ENCODE assay signal across 27 mouse cellular contexts in the genomic region with DNA sequence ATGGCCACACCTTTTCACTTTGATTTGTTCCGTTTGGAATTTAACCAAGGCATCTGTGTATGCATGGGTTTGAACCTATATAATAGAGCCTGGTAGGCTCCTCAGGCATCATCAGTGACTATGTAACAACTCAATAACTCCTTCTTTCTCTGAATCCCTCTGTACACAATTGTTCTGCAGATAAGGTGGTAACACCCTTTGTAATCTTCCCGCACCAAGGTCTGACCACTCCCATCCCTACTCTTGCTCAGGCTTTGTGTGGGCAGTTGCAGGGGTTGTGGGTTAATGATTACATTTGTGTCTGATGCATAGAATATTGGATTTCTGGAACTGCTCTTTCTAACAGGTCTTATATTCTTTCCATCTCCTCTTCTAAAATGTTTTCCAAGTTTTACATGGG.
DNase-seq lines count a peak whose midpoint lies in the region; ATAC-seq lines count a peak whose summit lies in the region.
"Had no signal": no experiment of that assay in that cellular context is flagged by ENCODE, and none has a peak within 500 bp of the region (broad histone marks: within the 10 kb centered on the region; RNA-seq: fewer than 3 reads in every experiment).

No protein-coding gene starts in this region.

- peak; percentile 90 for ATAC-seq in liver, embryonic 11.5 days (replicated peaks; ENCODE audit: low FRiP score)
- ATAC-seq in intestine, embryonic 14.5 days (replicated peaks; ENCODE audit: low FRiP score, low TSS enrichment, low read depth), result peak; percentile 95
- ATAC-seq in liver, embryonic 15.5 days (ENCODE audit: insufficient read depth), result peak; percentile 44
- ATAC-seq: activated CD4-positive, CD25-positive, alpha-beta regulatory T cell, adult 4 months; CD4-positive, CD25-positive, alpha-beta regulatory T cell, adult 4 months; forebrain, embryonic 14.5 days; midbrain, embryonic 13.5 days; Patski had no signal

- no peak overlapping the region for H3K4me2 ChIP-seq in liver, embryonic 11.5 days
- no peak overlapping the region for H3K4me2 ChIP-seq in intestine, embryonic 14.5 days (ENCODE audit: low read length)
- no peak overlapping the region for H3K4me2 ChIP-seq in liver, embryonic 15.5 days
- H3K4me2 ChIP-seq: embryonic facial prominence, embryonic 15.5 days; heart, embryonic 12.5 days; hindbrain, embryonic 12.5 days; midbrain, embryonic 13.5 days; neural tube, embryonic 12.5 days had no signal

- no peak overlapping the region for H3K9ac ChIP-seq in liver, embryonic 11.5 days (ENCODE audit: low read depth, low read length)
- no peak overlapping the region for H3K9ac ChIP-seq in intestine, embryonic 14.5 days (ENCODE audit: low read length)
- no peak overlapping the region for H3K9ac ChIP-seq in liver, embryonic 15.5 days
- H3K9ac ChIP-seq: embryonic facial prominence, embryonic 15.5 days; heart, embryonic 12.5 days; hindbrain, embryonic 12.5 days; midbrain, embryonic 13.5 days; neural tube, embryonic 12.5 days had no signal

- WGBS in liver, embryonic 11.5 days, result 49% methylated on average over 2 of the region's 2 CpGs
- WGBS in intestine, embryonic 14.5 days, result 69% methylated on average over 2 of the region's 2 CpGs
- 38% methylated on average over 2 of the region's 2 CpGs for WGBS in liver, embryonic 15.5 days (ENCODE audit: insufficient replicate concordance)

- H3K4me1 ChIP-seq in liver, embryonic 11.5 days (replicated peaks; ENCODE audit: control insufficient read depth, insufficient read depth, low read length), result no peaks in the 10 kb centered on the region
- no peaks in the 10 kb centered on the region for H3K4me1 ChIP-seq in intestine, embryonic 14.5 days (replicated peaks; ENCODE audit: control insufficient read depth, insufficient read depth, low read length)
- H3K4me1 ChIP-seq in liver, embryonic 15.5 days (replicated peaks), result no peaks in the 10 kb centered on the region
- H3K4me1 ChIP-seq: embryonic facial prominence, embryonic 15.5 days; heart, embryonic 12.5 days; hindbrain, embryonic 12.5 days; megakaryocyte, embryonic 14.5 days; midbrain, embryonic 13.5 days; neural tube, embryonic 12.5 days had no signal

- no peak overlapping the region for H3K27ac ChIP-seq in liver, embryonic 11.5 days (ENCODE audit: low read depth, low read length)
- H3K27ac ChIP-seq in intestine, embryonic 14.5 days (ENCODE audit: low read depth), result no peak overlapping the region
- no peak overlapping the region for H3K27ac ChIP-seq in liver, embryonic 15.5 days (replicated peaks)
- H3K27ac ChIP-seq: embryonic facial prominence, embryonic 15.5 days; hindbrain, embryonic 12.5 days; layer of hippocampus, adult 2 months; midbrain, embryonic 13.5 days; neural tube, embryonic 12.5 days had no signal

- H3K4me3 ChIP-seq in liver, embryonic 11.5 days (ENCODE audit: low read depth, low read length), result no peak overlapping the region
- H3K4me3 ChIP-seq in intestine, embryonic 14.5 days (ENCODE audit: low read depth, low read length), result no peak overlapping the region
- H3K4me3 ChIP-seq in liver, embryonic 15.5 days (replicated peaks), result no peak overlapping the region
- H3K4me3 ChIP-seq: embryonic facial prominence, embryonic 15.5 days; heart, embryonic 12.5 days; hindbrain, embryonic 12.5 days; layer of hippocampus, adult 2 months; megakaryocyte, embryonic 14.5 days; midbrain, embryonic 13.5 days; neural tube, embryonic 12.5 days had no signal

- H3K27me3 ChIP-seq in liver, embryonic 11.5 days (replicated peaks; ENCODE audit: control insufficient read depth, insufficient read depth, low read length), result no peaks in the 10 kb centered on the region
- no peaks in the 10 kb centered on the region for H3K27me3 ChIP-seq in intestine, embryonic 14.5 days (replicated peaks; ENCODE audit: control insufficient read depth, insufficient read depth, low read length)
- H3K27me3 ChIP-seq in liver, embryonic 15.5 days, result no peaks in the 10 kb centered on the region
- H3K27me3 ChIP-seq: embryonic facial prominence, embryonic 15.5 days; heart, embryonic 12.5 days; hindbrain, embryonic 12.5 days; megakaryocyte, embryonic 14.5 days; midbrain, embryonic 13.5 days; neural tube, embryonic 12.5 days had no signal

- H3K9me3 ChIP-seq in liver, embryonic 11.5 days (ENCODE audit: control insufficient read depth, low read length), result no peaks in the 10 kb centered on the region
- H3K9me3 ChIP-seq in intestine, embryonic 14.5 days (ENCODE audit: control insufficient read depth, low read length), result no peaks in the 10 kb centered on the region
- no peaks in the 10 kb centered on the region for H3K9me3 ChIP-seq in liver, embryonic 15.5 days (replicated peaks)
- H3K9me3 ChIP-seq: embryonic facial prominence, embryonic 15.5 days; heart, embryonic 12.5 days; hindbrain, embryonic 12.5 days; megakaryocyte, embryonic 14.5 days; midbrain, embryonic 13.5 days; neural tube, embryonic 12.5 days had no signal

- DNase-seq in liver, embryonic 11.5 days (ENCODE audit: low spot score), result no peak
- DNase-seq in liver, result no peak
- DNase-seq in intestine, embryonic 14.5 days (ENCODE audit: low spot score), result no peak
- DNase-seq in layer of hippocampus, postnatal 36 days, result no peak
- DNase-seq in lung, postnatal 14 days, result no peak
- no peak for DNase-seq in urinary bladder, postnatal 4 days (ENCODE audit: low spot score in 2 of 2)
- DNase-seq: adrenal gland, postnatal 10 days; cerebellum, adult 11 months; cerebellum, adult 9-11 months; heart, postnatal 14 days; kidney, postnatal 25 days; lung, adult 18-20 months; lung, postnatal 36 days; thymus, adult 2 months; thymus, postnatal 4 days had no signal

- H3K36me3 ChIP-seq in liver, embryonic 11.5 days (ENCODE audit: control insufficient read depth, insufficient read depth, low read length), result no peaks in the 10 kb centered on the region
- H3K36me3 ChIP-seq in intestine, embryonic 14.5 days (ENCODE audit: control insufficient read depth, insufficient read depth, low read length), result no peaks in the 10 kb centered on the region
- no peaks in the 10 kb centered on the region for H3K36me3 ChIP-seq in liver, embryonic 15.5 days (replicated peaks)
- H3K36me3 ChIP-seq: embryonic facial prominence, embryonic 15.5 days; heart, embryonic 12.5 days; hindbrain, embryonic 12.5 days; midbrain, embryonic 13.5 days; neural tube, embryonic 12.5 days had no signal

Comparison
In these comparisons a context has a peak if more than half of its experiments do, and no peak if none do; other contexts are left out.
1. ATAC-seq: peak in every context shown above with its lines; median percentile 95 in intestine, embryonic 14.5 days; 90 in liver, embryonic 11.5 days; 44 in liver, embryonic 15.5 days.